Mouse (Mus musculus): ENCODE measurements around the gene Corin. TPM values are rescaled to one million over a fixed set of nuclear protein-coding genes. Genes with fewer than 3 reads are reported as not detected.

The Corin gene
- polyA plus RNA-seq, 1 experiment from 2014 or later, result 8.8 TPM

Other genes with a start within 250 kb of the Corin start
- gene Nfxl1, start 55.2 kb upstream of the Corin start, polyA plus RNA-seq (2014; fragmentation: Nextera tagmentation; extraction: Ambion mirVana), result 23.6 and 26.0 TPM in 2 replicates
- 2.1 and 4.4 TPM in 2 replicates for gene Zar1, start 76.8 kb upstream of the Corin start, polyA plus RNA-seq (2014; fragmentation: Nextera tagmentation; extraction: Ambion mirVana)
- gene Gm5868, start 83.1 kb upstream of the Corin start, polyA plus RNA-seq (2014; fragmentation: Nextera tagmentation; extraction: Ambion mirVana), result 5.9 and 6.3 TPM in 2 replicates
- gene Cnga1, start 139.8 kb upstream of the Corin start, polyA plus RNA-seq (2014; fragmentation: Nextera tagmentation; extraction: Ambion mirVana), result not detected in 2 replicates
- gene Nipal1, start 143.3 kb upstream of the Corin start, polyA plus RNA-seq (2014; fragmentation: Nextera tagmentation; extraction: Ambion mirVana), result 0.36 and 0.45 TPM in 2 replicates
- gene Txk, start 248.3 kb upstream of the Corin start, polyA plus RNA-seq (2014; fragmentation: Nextera tagmentation; extraction: Ambion mirVana), result not detected in 2 replicates